Mouse (Mus musculus): ENCODE results near the gene Dcpp3.

DNA sequence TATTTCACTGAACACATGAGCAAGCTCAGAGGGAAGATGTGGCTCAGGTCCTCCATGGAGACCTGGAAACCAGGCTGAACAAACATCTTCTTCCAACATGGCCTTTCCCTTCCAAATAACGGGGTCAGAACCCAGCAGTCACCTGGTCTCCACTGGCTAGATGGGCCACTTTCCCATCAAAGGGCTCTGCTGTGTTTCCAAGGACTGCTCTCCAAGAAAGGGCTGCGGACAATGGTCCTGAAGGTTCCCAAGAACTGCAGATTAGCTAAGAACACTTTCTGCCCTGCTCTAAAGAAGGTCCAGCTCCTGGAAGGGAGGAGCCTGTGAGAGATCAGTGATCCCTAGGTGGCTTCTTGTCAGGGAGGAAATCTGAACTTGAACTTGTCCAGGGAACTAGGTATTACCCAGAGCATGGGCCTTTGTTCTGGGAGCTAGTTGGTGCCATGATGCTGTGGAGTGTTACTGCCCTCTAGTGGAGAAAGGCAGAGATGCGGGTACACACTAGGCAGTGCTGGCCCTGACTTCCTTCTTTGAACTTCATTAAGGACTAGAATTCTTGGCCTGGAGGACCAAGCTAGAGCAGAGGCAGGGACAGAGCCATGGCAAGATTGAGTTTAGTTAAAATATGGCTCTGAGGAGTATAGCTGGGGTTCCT, 43.0 kb downstream of the Dcpp3 start:
- TF ChIP-seq CTCF (IDR thresholded peaks at IDR 0.05; ENCODE audit: insufficient read depth, low read depth, low read length) (no peak), POLR2A (IDR thresholded peaks at IDR 0.05; ENCODE audit: insufficient read depth, low read depth, low read length) (no peak)
